Mouse (Mus musculus) common myeloid progenitor, adult 5-6 weeks (primary cell): Measurements from ENCODE around the gene Mob3c. TPM values are rescaled to one million over a fixed set of nuclear protein-coding genes. Genes with fewer than 3 reads are reported as not detected.

ENCODE experiments used
- ATAC-seq: replicated peaks from 2 replicates; pipeline ENCODE4 v1.8.0; 2016; ENCODE audit warnings: low read depth, mild to moderate bottlenecking, moderate TSS enrichment, inconsistent platforms; ENCODE audit not compliant: poor library complexity, severe bottlenecking
- total RNA-seq: library from RNA; stranded (forward); fragments of 200-1000, 187-1606 nt; gene quantifications from 2 replicates; pipeline ENCODE4 v1.2.3, GENCODE M21; 2017

Mob3c gene
- total RNA-seq, 1 experiment from 2014 or later: 16.9 TPM

- no peak for ATAC-seq
These were observed 3.3 kb downstream of the Mob3c start for GRCm38 (mm10) chr4:115831221-115831620.

DNA sequence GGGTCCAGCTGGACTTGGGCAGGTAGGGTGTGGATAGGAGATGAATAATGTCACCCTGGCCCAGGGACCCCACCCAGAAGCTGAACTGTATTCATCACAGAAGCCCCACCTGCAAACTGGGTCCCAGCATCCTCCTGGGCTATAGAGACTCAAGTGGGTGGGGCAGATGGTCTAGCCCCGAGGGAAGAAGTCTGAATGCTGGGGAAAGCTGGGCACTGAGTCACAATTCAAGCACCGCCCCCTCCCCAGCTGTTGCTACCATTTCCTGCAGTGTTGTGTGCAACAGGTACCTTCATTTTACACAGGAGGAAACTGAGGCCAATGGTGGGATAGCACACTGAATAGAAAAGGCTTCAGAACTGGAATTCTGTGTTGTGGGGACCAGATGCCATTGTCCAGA lies 4.1 kb downstream of the Mob3c start:
- ATAC-seq: no peak

DNA sequence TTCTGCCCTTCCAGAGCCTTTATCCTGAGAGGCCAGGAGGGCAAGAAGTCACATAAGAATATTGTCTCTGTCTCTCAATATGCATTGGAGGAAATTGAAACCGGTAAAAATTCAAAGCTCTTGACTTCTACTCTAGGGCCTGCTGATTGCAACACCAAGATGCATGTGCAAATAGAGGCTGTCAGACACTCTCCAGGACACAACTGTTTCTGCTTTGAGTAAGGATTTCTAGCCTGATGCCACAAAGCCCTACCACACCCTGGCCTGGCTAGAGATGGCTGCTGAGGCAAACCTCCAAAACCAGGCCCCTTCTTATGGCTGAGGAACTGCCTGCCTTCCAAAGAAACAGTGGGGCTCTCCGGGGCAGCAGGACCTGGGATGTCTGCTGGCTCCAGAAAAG lies 7.7 kb downstream of the Mob3c start:
- ATAC-seq: no peak

- peak; percentile 31 for ATAC-seq
These were observed 10.3 kb downstream of the Mob3c start for GRCm38 (mm10) chr4:115838196-115838595.

- peak; percentile 94 for ATAC-seq
These were observed 11.1 kb downstream of the Mob3c start, which contains the start of gene Mknk1 for GRCm38 (mm10) chr4:115838696-115839641. TSS of gene Mknk1 (plus strand) at chr4:115839198.

- no peak for ATAC-seq
These were observed 12.1 kb downstream of the Mob3c start for GRCm38 (mm10) chr4:115839956-115840355.

GRCm38 (mm10) chr4:115840842-115841241 lies 12.9 kb downstream of the Mob3c start:
- no peak for ATAC-seq

- no peak for ATAC-seq
These were observed 18.8 kb downstream of the Mob3c start for GRCm38 (mm10) chr4:115846656-115847055.

DNA sequence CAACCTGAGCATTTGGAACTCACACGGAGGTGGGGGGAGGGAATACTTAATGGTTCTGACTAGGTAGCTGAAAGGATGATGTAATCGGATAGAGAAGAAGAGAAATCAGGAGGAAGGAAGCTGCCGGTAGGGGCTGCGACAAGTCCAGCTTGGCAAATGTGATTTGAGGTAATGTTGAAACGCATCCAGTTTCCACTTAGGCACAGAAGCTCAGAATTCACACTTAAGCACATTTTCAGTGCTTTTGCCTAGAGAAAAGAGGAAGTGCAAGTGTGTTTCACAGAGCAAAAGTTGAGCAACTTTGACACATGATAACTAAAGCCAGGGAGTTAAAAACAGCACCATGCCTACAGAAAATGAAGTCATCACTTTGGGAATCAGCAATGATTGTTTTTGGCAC lies 19.5 kb downstream of the Mob3c start:
- peak; percentile 74 for ATAC-seq

DNA sequence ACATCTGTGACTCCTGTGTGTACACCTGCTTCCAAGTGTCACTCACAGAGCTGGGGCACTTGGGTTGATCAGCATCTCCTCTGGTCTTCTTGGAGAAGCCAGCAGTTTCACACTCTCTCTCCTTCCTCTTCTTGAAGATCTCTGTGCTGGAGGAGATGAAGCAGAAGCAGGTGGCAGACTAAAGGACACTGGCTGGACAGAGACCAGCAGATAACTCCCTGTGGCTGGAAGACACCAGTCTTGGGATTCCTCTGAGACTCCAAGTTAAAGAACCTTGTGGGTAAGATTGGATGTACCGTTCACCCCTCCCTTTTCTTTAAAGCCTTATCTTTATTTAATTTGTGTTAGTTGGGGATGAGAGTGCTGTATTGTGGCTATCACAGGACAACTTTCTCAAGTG lies 20.2 kb downstream of the Mob3c start:
- ATAC-seq: peak; percentile 21; the same call in 1 of the 2 replicates

- peak; percentile 86 for ATAC-seq
These were observed 21.2 kb downstream of the Mob3c start for GRCm38 (mm10) chr4:115848990-115849677.

GRCm38 (mm10) chr4:115850111-115850510 lies 22.2 kb downstream of the Mob3c start:
- ATAC-seq: no peak

GRCm38 (mm10) chr4:115850631-115851030 lies 22.7 kb downstream of the Mob3c start:
- no peak for ATAC-seq

GRCm38 (mm10) chr4:115851569-115851968 lies 23.7 kb downstream of the Mob3c start:
- no peak for ATAC-seq

DNA sequence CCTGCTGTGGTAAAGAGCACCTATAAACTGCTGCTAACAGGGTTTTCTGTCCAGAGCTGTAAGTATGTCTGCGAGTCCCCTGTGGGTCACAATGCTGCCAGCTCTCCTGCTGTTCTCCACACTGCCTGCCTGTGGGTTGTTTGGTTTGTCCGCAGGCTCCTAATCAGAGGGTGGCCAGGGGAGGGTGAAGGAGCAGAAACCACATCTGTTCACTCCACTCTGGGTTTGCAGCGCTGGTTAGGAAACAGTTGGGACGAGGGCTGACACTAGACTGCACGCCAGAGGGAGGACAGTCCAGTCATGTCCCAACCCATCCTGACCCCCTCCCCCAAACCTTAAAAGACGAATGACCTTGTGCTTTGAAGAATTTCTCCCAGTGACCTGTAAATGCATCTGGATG lies 27.2 kb downstream of the Mob3c start:
- peak; percentile 46 for ATAC-seq

GRCm38 (mm10) chr4:115855609-115856008 lies 27.7 kb downstream of the Mob3c start:
- ATAC-seq: no peak

GRCm38 (mm10) chr4:115856282-115856681 lies 28.4 kb downstream of the Mob3c start:
- 0 out of 2 replicates have a peak, but pooled peaks have one; percentile 3 for ATAC-seq

DNA sequence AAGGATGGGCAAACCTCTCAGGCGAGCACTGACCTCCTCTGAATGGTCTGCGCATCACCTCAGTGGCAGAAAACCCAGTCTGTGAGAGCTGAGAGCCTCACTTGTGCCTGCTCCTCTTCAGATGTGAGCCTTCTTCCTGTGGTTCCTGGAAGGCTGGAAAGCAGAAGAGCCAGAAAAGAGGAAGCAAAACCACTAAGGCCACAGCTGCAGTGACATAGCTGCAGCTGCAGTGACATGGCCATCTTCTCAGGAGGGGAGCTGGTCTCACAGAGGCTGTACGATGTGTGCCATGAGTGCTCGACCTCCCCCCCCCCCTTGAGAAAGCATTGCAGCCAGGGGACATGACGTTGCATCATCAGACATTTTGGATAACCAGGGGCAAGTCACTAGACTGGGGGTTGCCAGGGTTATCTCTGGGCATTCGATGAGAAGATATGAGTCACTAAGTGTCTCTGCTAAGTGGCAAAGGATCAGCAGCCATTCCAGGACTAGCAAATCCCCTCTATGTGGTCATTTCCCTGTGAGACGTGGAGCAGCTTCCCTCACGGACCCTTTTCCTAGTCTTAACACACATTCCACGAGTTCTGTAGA lies 29.5 kb downstream of the Mob3c start:
- peak; percentile 92 for ATAC-seq

GRCm38 (mm10) chr4:115863352-115863751 lies 35.5 kb downstream of the Mob3c start:
- ATAC-seq: no peak

DNA sequence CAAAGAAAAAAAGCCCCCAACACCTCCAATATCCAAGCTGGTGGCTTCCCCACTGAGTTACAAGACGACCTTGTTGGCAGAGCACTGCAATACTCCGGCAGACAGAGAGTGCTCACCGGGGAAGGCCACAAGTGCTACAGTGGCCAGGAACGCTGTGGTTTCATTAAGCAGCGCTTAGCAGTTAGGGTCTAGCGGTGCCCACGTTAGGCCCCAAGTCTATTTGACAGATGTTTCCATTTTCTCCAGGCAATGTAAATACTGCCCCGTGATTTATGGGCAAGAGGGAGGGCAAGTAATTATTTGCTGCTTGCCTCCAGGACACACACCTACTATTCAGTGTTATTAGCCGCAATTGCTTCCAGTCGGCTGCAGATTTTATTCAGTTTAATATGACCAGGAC lies 36.0 kb downstream of the Mob3c start:
- ATAC-seq: no peak
